Comparison of ENCODE assay signal across 8 mouse cellular contexts in genomic region chr5:131855358-131855757, GRCm38 (mm10).
DNase-seq lines count a peak whose midpoint lies in the region; ATAC-seq and TF ChIP-seq lines count a peak whose summit lies in the region.

No protein-coding gene starts in this region.

- no peak overlapping the region for H3K4me3 ChIP-seq in embryonic fibroblast, embryonic 13.5 days (ENCODE audit: insufficient read depth, low read length)
- no peak overlapping the region for H3K4me3 ChIP-seq in heart, postnatal 0 days (ENCODE audit: low read depth, low read length)
- H3K4me3 ChIP-seq in limb, embryonic 13.5 days = no peak overlapping the region
- H3K4me3 ChIP-seq in neural tube, embryonic 14.5 days (ENCODE audit: low read depth, low read length) = no peak overlapping the region
- no peak overlapping the region for H3K4me3 ChIP-seq in cerebellum, adult 2 months (replicated peaks; ENCODE audit: insufficient read depth, low read depth, low read length)

- peak; percentile 72 for ATAC-seq in heart, postnatal 0 days (ENCODE audit: insufficient read depth, low read depth)
- no peak for ATAC-seq in limb, embryonic 13.5 days (ENCODE audit: low FRiP score, low read depth)
- ATAC-seq in neural tube, embryonic 14.5 days (ENCODE audit: low read depth) = peak; percentile 29; the same call in 1 of the 2 replicates

- 21% methylated on average over 8 of the region's 8 CpGs for WGBS in heart, postnatal 0 days
- 7% methylated on average over 8 of the region's 8 CpGs for WGBS in limb, embryonic 13.5 days
- WGBS in neural tube, embryonic 14.5 days = 14% methylated on average over 8 of the region's 8 CpGs
- WGBS in cerebellum, adult 2 months = 73% methylated on average over 8 of the region's 8 CpGs

- H3K27me3 ChIP-seq in heart, postnatal 0 days (ENCODE audit: control insufficient read depth, insufficient read depth, low read length) = no peaks in the 10 kb centered on the region
- H3K27me3 ChIP-seq in limb, embryonic 13.5 days = 0 out of 2 replicates have a peak, but pooled peaks cover 7% of the 10 kb centered on the region
- H3K27me3 ChIP-seq in neural tube, embryonic 14.5 days (ENCODE audit: control insufficient read depth, insufficient read depth, low read length) = no peaks in the 10 kb centered on the region
- H3K27me3 ChIP-seq in cerebellum, adult 2 months (ENCODE audit: control insufficient read depth, insufficient read depth, low read length) = no peaks in the 10 kb centered on the region

- no peak for TF ChIP-seq EP300 in heart, postnatal 0 days (IDR thresholded peaks at IDR 0.05; ENCODE audit: low read depth)

- peak; percentile 42 for DNase-seq in adrenal gland, postnatal 10 days
- no peak for DNase-seq in adrenal gland, postnatal 4 days (ENCODE audit: low spot score in 2 of 2)
- DNase-seq in heart, postnatal 0 days (ENCODE audit: low spot score) = peak; percentile 68
- no peak for DNase-seq in cerebellum, adult 2 months
- no peak for DNase-seq in frontal cortex, postnatal 14 days (ENCODE audit: low spot score in 2 of 2)

- H3K9ac ChIP-seq in heart, postnatal 0 days (replicated peaks; ENCODE audit: low read depth, low read length) = no peak overlapping the region
- H3K9ac ChIP-seq in limb, embryonic 13.5 days = no peak overlapping the region; the same call in 1 of the 2 replicates
- no peak overlapping the region for H3K9ac ChIP-seq in neural tube, embryonic 14.5 days (replicated peaks; ENCODE audit: low read depth, low read length)

- TF ChIP-seq CTCF in embryonic fibroblast, embryonic 13.5 days (IDR thresholded peaks at IDR 0.05; ENCODE audit: borderline replicate concordance, insufficient read depth, low read length) = no peak
- no peak for TF ChIP-seq CTCF in heart, postnatal 0 days (IDR thresholded peaks at IDR 0.05; ENCODE audit: low read depth)
- TF ChIP-seq CTCF in cerebellum, adult 2 months (IDR thresholded peaks at IDR 0.05; ENCODE audit: borderline replicate concordance, insufficient read depth, low read depth, low read length) = no peak

- H3K4me2 ChIP-seq in heart, postnatal 0 days (ENCODE audit: low read depth, low read length) = peak overlapping the region; percentile 8; the same call in 1 of the 2 replicates
- H3K4me2 ChIP-seq in limb, embryonic 13.5 days (replicated peaks) = peak overlapping the region; percentile 45
- no peak overlapping the region for H3K4me2 ChIP-seq in neural tube, embryonic 14.5 days (ENCODE audit: low read depth, low read length)

- 0 out of 2 replicates have a peak, but pooled peaks cover 2% of the 10 kb centered on the region for H3K4me1 ChIP-seq in embryonic fibroblast, embryonic 13.5 days (ENCODE audit: control insufficient read depth, insufficient read depth, low read length)
- no peaks in the 10 kb centered on the region for H3K4me1 ChIP-seq in heart, postnatal 0 days (ENCODE audit: control insufficient read depth, insufficient read depth)
- H3K4me1 ChIP-seq in limb, embryonic 13.5 days = peaks cover 44% of the 10 kb centered on the region
- H3K4me1 ChIP-seq in neural tube, embryonic 14.5 days (ENCODE audit: control insufficient read depth, insufficient read depth, low read length) = peaks cover 31% of the 10 kb centered on the region
- no peaks in the 10 kb centered on the region; the same call in 1 of the 2 replicates for H3K4me1 ChIP-seq in cerebellum, adult 2 months (ENCODE audit: control insufficient read depth, insufficient read depth, low read length)

- H3K27ac ChIP-seq in embryonic fibroblast, embryonic 13.5 days (ENCODE audit: insufficient read depth, low read length) = peak overlapping the region; percentile 49; the same call in 1 of the 2 replicates
- H3K27ac ChIP-seq in heart, postnatal 0 days (ENCODE audit: low read depth) = no peak overlapping the region
- H3K27ac ChIP-seq in limb, embryonic 13.5 days = no peak overlapping the region
- 0 out of 2 replicates have a peak overlapping the region, but pooled peaks have one; percentile 40 for H3K27ac ChIP-seq in neural tube, embryonic 14.5 days (ENCODE audit: low read depth, low read length)
- no peak overlapping the region for H3K27ac ChIP-seq in cerebellum, adult 2 months (ENCODE audit: insufficient read depth, low read length)

- no peak for TF ChIP-seq POLR2A in embryonic fibroblast, embryonic 13.5 days (IDR thresholded peaks at IDR 0.05; ENCODE audit: low read depth, low read length)
- TF ChIP-seq POLR2A in cerebellum, adult 2 months (IDR thresholded peaks at IDR 0.05; ENCODE audit: borderline replicate concordance, insufficient read depth, low read length) = no peak

- H3K9me3 ChIP-seq in heart, postnatal 0 days (replicated peaks; ENCODE audit: control insufficient read depth, low read length) = no peaks in the 10 kb centered on the region
- H3K9me3 ChIP-seq in limb, embryonic 13.5 days = no peaks in the 10 kb centered on the region
- H3K9me3 ChIP-seq in neural tube, embryonic 14.5 days (ENCODE audit: control insufficient read depth, low read length) = no peaks in the 10 kb centered on the region

- H3K36me3 ChIP-seq in heart, postnatal 0 days (replicated peaks; ENCODE audit: control insufficient read depth, insufficient read depth, low read length) = no peaks in the 10 kb centered on the region
- H3K36me3 ChIP-seq in limb, embryonic 13.5 days = no peaks in the 10 kb centered on the region
- H3K36me3 ChIP-seq in neural tube, embryonic 14.5 days (ENCODE audit: control insufficient read depth, insufficient read depth, low read length) = no peaks in the 10 kb centered on the region

Comparison
In these comparisons a context has a peak if more than half of its experiments do, and no peak if none do; other contexts are left out.
1. DNase-seq: peak in adrenal gland, postnatal 10 days (single experiment) and heart, postnatal 0 days (single experiment); none in adrenal gland, postnatal 4 days (0 of 2), cerebellum, adult 2 months (0 of 2) and frontal cortex, postnatal 14 days (0 of 2).
2. H3K27ac ChIP-seq: peak in embryonic fibroblast, embryonic 13.5 days (single experiment) and neural tube, embryonic 14.5 days (single experiment); none in heart, postnatal 0 days (single experiment), limb, embryonic 13.5 days (single experiment) and cerebellum, adult 2 months (single experiment).